Mouse (Mus musculus) lung, embryonic 16.5 days (tissue): Measurements from ENCODE around the gene Wdr46. TPM values are rescaled to one million over a fixed set of nuclear protein-coding genes. Genes with fewer than 3 reads are reported as not detected.
"Not testable (repeated sequence)": the region's sequence is repeated elsewhere in the genome, so short reads cannot be mapped to it uniquely, and the experiment has no call there.

Experiments
- ATAC-seq: fragments of 200-750 bp; cut with Nextera tagmentation; 2 replicates; pipeline ENCODE4 v1.8.0; 2017; ENCODE audit warnings: low read depth, mild to moderate bottlenecking, moderate library complexity
- H3K27ac ChIP-seq: fragments of 300-500 bp; sonication (generic); 2 replicates; pipeline ENCODE4 v1.5.1; 2014; ENCODE audit warnings: mild to moderate bottlenecking, control low read depth, low read length
- H3K27me3 ChIP-seq: fragments of 300-500 bp; sonication (generic); 2 replicates; pipeline ENCODE4 v1.6.1; 2014; ENCODE audit warnings: low read depth, low read length, mixed read lengths; ENCODE audit not compliant: control insufficient read depth, insufficient read depth
- H3K36me3 ChIP-seq: fragments of 300-500 bp; sonication (generic); 2 replicates; pipeline ENCODE4 v1.6.1; 2014; ENCODE audit warnings: low read length; ENCODE audit not compliant: control insufficient read depth, insufficient read depth
- H3K4me1 ChIP-seq: fragments of 300-500 bp; sonication (generic); replicated peaks from 2 replicates; pipeline ENCODE4 v1.6.1; 2014; ENCODE audit warnings: low read length, mixed read lengths; ENCODE audit not compliant: control insufficient read depth, insufficient read depth
- H3K4me2 ChIP-seq: fragments of 300-500 bp; sonication (generic); 2 replicates; pipeline ENCODE4 v1.6.1; 2014; ENCODE audit warnings: low read depth, low read length, control low read depth
- H3K4me3 ChIP-seq: fragments of 300-500 bp; sonication (generic); 2 replicates; pipeline ENCODE4 v1.5.1; 2014; ENCODE audit warnings: mild to moderate bottlenecking, low read length, control low read depth
- H3K9ac ChIP-seq: fragments of 300-500 bp; sonication (generic); 2 replicates; pipeline ENCODE4 v1.6.1; 2014; ENCODE audit warnings: low read length, control low read depth
- H3K9me3 ChIP-seq: fragments of 300-500 bp; sonication (generic); 2 replicates; pipeline ENCODE4 v1.6.1; 2016; ENCODE audit warnings: low read length; ENCODE audit not compliant: control insufficient read depth
- WGBS: fragments of 180-500 bp; shearing (Covaris S2); extraction: QIAGEN DNeasy Blood & Tissue Kit; methylation state at CpG from one replicate; pipeline ENCODE4 v1.1.7; 2014; 5-methylcytosine and 5-hydroxymethylcytosine counted together
- polyA plus RNA-seq: library from polyadenylated mRNA; unstranded; fragments of >200 nt; fragmentation: Nextera tagmentation; extraction: Ambion mirVana; gene quantifications from 2 replicates; pipeline ENCODE4 v1.2.1, GENCODE M21; 2015

Wdr46 gene
- polyA plus RNA-seq, 1 experiment from 2014 or later = 20.2 TPM

DNA sequence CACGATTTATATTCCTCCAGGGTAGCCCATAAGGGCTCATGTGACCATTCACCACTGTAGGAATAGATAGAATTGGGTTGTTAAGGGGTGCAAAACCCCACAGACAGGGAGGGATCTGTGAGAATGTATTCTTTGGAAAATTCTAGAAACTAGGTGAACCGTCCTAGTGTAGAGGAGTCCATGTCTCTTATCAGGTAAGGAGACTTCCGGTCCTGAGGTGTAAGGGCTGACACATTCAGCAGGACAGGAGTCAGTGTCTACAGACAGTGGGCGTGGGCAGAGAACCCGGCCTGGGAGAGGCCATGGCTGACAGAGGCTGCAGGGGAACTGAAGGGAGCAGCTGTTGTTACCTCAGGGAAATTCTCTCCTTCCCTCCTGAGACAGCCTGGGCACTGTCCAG lies 58.2 kb downstream of the Wdr46 start:
- not testable (repeated sequence) for H3K4me2 ChIP-seq, H3K9ac ChIP-seq, H3K36me3 ChIP-seq, ATAC-seq, H3K9me3 ChIP-seq, H3K4me3 ChIP-seq, H3K4me1 ChIP-seq, H3K27ac ChIP-seq
- peaks cover 18% of the 10 kb centered on the region for H3K27me3 ChIP-seq
- WGBS = 40% methylated on average over 5 of the region's 5 CpGs

Other genes with a start within 250 kb of the Wdr46 start
- gene March2, start 222.0 kb upstream of the Wdr46 start, polyA plus RNA-seq = 61.8 and 72.0 TPM in 2 replicates
- 279 and 289 TPM in 2 replicates for gene Rab11b, start 180.1 kb upstream of the Wdr46 start, polyA plus RNA-seq
- 46.1 and 48.3 TPM in 2 replicates for gene Angptl4, start 158.8 kb upstream of the Wdr46 start, polyA plus RNA-seq
- gene Kank3, start 130.1 kb upstream of the Wdr46 start, polyA plus RNA-seq = 78.8 and 89.6 TPM in 2 replicates
- gene Rps28, start 116.1 kb upstream of the Wdr46 start, polyA plus RNA-seq = 929 and 1,039 TPM in 2 replicates
- gene Ndufa7, start 116.1 kb upstream of the Wdr46 start, polyA plus RNA-seq = 482 and 489 TPM in 2 replicates
- 63.4 and 67.1 TPM in 2 replicates for gene Cd320, start 97.6 kb upstream of the Wdr46 start, polyA plus RNA-seq
- gene Gm7029, start 66.8 kb upstream of the Wdr46 start, polyA plus RNA-seq = not detected in 2 replicates
- 8.8 and 9.6 TPM in 2 replicates for gene Kifc1, start 50.0 kb upstream of the Wdr46 start, polyA plus RNA-seq
- gene Platr17, start 35.5 kb upstream of the Wdr46 start, polyA plus RNA-seq = 0.26 TPM in 1 of 2 replicates, not detected in the other
- gene Daxx, start 31.2 kb upstream of the Wdr46 start, polyA plus RNA-seq = 44.1 and 50.6 TPM in 2 replicates
- gene Tapbp, start 24.8 kb upstream of the Wdr46 start, polyA plus RNA-seq = 57.7 and 70.8 TPM in 2 replicates
- 17.8 and 18.7 TPM in 2 replicates for gene Zbtb22, start 24.8 kb upstream of the Wdr46 start, polyA plus RNA-seq
- 49.5 and 51.7 TPM in 2 replicates for gene Rgl2, start 11.1 kb upstream of the Wdr46 start, polyA plus RNA-seq
- 143 and 151 TPM in 2 replicates for gene Pfdn6, start 317 bp upstream of the Wdr46 start, polyA plus RNA-seq
- gene B3galt4, start 10.8 kb downstream of the Wdr46 start, polyA plus RNA-seq = 5.5 and 5.6 TPM in 2 replicates
- gene Vps52, start 15.2 kb downstream of the Wdr46 start, polyA plus RNA-seq = 49.4 and 50.5 TPM in 2 replicates
- gene Rps18, start 15.3 kb downstream of the Wdr46 start, polyA plus RNA-seq = 1,739 and 1,825 TPM in 2 replicates
- gene H2-K1, start 59.7 kb downstream of the Wdr46 start, polyA plus RNA-seq = 55.5 and 83.8 TPM in 2 replicates
- gene Ring1, start 84.0 kb downstream of the Wdr46 start, polyA plus RNA-seq = 15.0 and 15.2 TPM in 2 replicates
- gene H2-Ke6, start 87.4 kb downstream of the Wdr46 start, polyA plus RNA-seq = 40.9 and 41.6 TPM in 2 replicates
- 188 and 191 TPM in 2 replicates for gene Slc39a7, start 91.0 kb downstream of the Wdr46 start, polyA plus RNA-seq
- gene Rxrb, start 91.2 kb downstream of the Wdr46 start, polyA plus RNA-seq = 49.6 and 49.9 TPM in 2 replicates
- 2.6 and 3.7 TPM in 2 replicates for gene Col11a2, start 98.8 kb downstream of the Wdr46 start, polyA plus RNA-seq
- gene H2-Oa, start 151.7 kb downstream of the Wdr46 start, polyA plus RNA-seq = 0.23 and 1.0 TPM in 2 replicates
- 11.8 and 12.7 TPM in 2 replicates for gene H2-DMa, start 178.9 kb downstream of the Wdr46 start, polyA plus RNA-seq
- gene Brd2, start 182.0 kb downstream of the Wdr46 start, polyA plus RNA-seq = 97.8 and 100 TPM in 2 replicates
- 1.6 and 2.1 TPM in 2 replicates for gene H2-DMb2, start 202.6 kb downstream of the Wdr46 start, polyA plus RNA-seq
- 3.7 and 6.2 TPM in 2 replicates for gene H2-DMb1, start 212.4 kb downstream of the Wdr46 start, polyA plus RNA-seq
- gene Tap1, start 246.9 kb downstream of the Wdr46 start, polyA plus RNA-seq = 7.2 and 9.7 TPM in 2 replicates
- gene Psmb9, start 247.1 kb downstream of the Wdr46 start, polyA plus RNA-seq = 8.8 and 12.8 TPM in 2 replicates